Mouse (Mus musculus): ENCODE data around the gene Fuca2. TPM values are rescaled to one million over a fixed set of nuclear protein-coding genes. Genes with fewer than 3 reads are reported as not detected.
"Not testable (repeated sequence)": the region's sequence is repeated elsewhere in the genome, so short reads cannot be mapped to it uniquely, and the experiment has no call there.

Fuca2 gene
- polyA plus RNA-seq, 1 experiment from 2014 or later = 75.7 TPM

GRCm38 (mm10) chr10:13479341-13479740 lies 20.0 kb upstream of the Fuca2 start:
- Histone ChIP-seq H3K27ac (no peak overlapping the region), H3K27me3 (replicated peaks) (no peaks in the 10 kb centered on the region), H3K4me3 (replicated peaks) (no peak overlapping the region), H3K9ac (no peak overlapping the region), H3K36me3 (no peaks in the 10 kb centered on the region), H3K4me1 (peaks cover 5% of the 10 kb centered on the region; the same call in 1 of the 2 replicates), H3K4me2 (no peak overlapping the region), H3K9me3 (no peaks in the 10 kb centered on the region)
- no peak for ATAC-seq (ENCODE audit: insufficient read depth, low FRiP score, low read depth)
- WGBS = 76% methylated on average over 6 of the region's 6 CpGs

GRCm38 (mm10) chr10:13485958-13486357 lies 13.4 kb upstream of the Fuca2 start:
- Histone ChIP-seq H3K9ac (no peak overlapping the region), H3K27ac (no peak overlapping the region), H3K4me1 (no peaks in the 10 kb centered on the region), H3K4me3 (replicated peaks) (no peak overlapping the region), H3K36me3 (no peaks in the 10 kb centered on the region), H3K4me2 (no peak overlapping the region), H3K9me3 (no peaks in the 10 kb centered on the region), H3K27me3 (replicated peaks) (no peaks in the 10 kb centered on the region)
- ATAC-seq (ENCODE audit: insufficient read depth, low FRiP score, low read depth) = no peak
- WGBS = 63% methylated on average over 4 of the region's 4 CpGs

GRCm38 (mm10) chr10:13489671-13490070 lies 9.7 kb upstream of the Fuca2 start:
- Histone ChIP-seq H3K4me1 (no peaks in the 10 kb centered on the region), H3K27ac (no peak overlapping the region), H3K9ac (no peak overlapping the region), H3K4me3 (replicated peaks) (no peak overlapping the region), H3K27me3 (replicated peaks) (no peaks in the 10 kb centered on the region), H3K9me3 (no peaks in the 10 kb centered on the region), H3K4me2 (no peak overlapping the region), H3K36me3 (no peaks in the 10 kb centered on the region)
- ATAC-seq (ENCODE audit: insufficient read depth, low FRiP score, low read depth) = no peak
- 72% methylated on average over 6 of the region's 6 CpGs for WGBS

- H3K9me3 ChIP-seq = no peaks in the 10 kb centered on the region
- no peak overlapping the region for H3K27ac ChIP-seq
- no peaks in the 10 kb centered on the region for H3K36me3 ChIP-seq
- no peak overlapping the region for H3K9ac ChIP-seq
- 89% methylated on average over 9 of the region's 9 CpGs for WGBS
- no peaks in the 10 kb centered on the region for H3K27me3 ChIP-seq (replicated peaks)
- H3K4me1 ChIP-seq = no peaks in the 10 kb centered on the region
- no peak overlapping the region for H3K4me3 ChIP-seq (replicated peaks)
- no peak for ATAC-seq (ENCODE audit: insufficient read depth, low FRiP score, low read depth)
- H3K4me2 ChIP-seq = no peak overlapping the region
Observed at GRCm38 (mm10) chr10:13493978-13494686, 5.2 kb upstream of the Fuca2 start.

GRCm38 (mm10) chr10:13496315-13496714 lies 3.0 kb upstream of the Fuca2 start:
- H3K4me2 ChIP-seq = no peak overlapping the region
- H3K4me1 ChIP-seq = no peaks in the 10 kb centered on the region; the same call in 1 of the 2 replicates
- H3K36me3 ChIP-seq = no peaks in the 10 kb centered on the region
- H3K27me3 ChIP-seq (replicated peaks) = no peaks in the 10 kb centered on the region
- ATAC-seq (ENCODE audit: insufficient read depth, low FRiP score, low read depth) = no peak
- H3K27ac ChIP-seq = no peak overlapping the region
- H3K9me3 ChIP-seq = no peaks in the 10 kb centered on the region
- H3K4me3 ChIP-seq (replicated peaks) = no peak overlapping the region
- WGBS = 82% methylated on average over 3 of the region's 3 CpGs
- no peak overlapping the region for H3K9ac ChIP-seq

- no peaks in the 10 kb centered on the region; the same call in 1 of the 2 replicates for H3K4me1 ChIP-seq
- H3K9ac ChIP-seq = peak overlapping the region; percentile 42; the same call in 1 of the 2 replicates
- H3K27ac ChIP-seq = peak overlapping the region; percentile 51
- ATAC-seq (ENCODE audit: insufficient read depth, low FRiP score, low read depth) = no peak
- H3K4me2 ChIP-seq = peak overlapping the region; percentile 80
- peak overlapping the region; percentile 61 for H3K4me3 ChIP-seq (replicated peaks)
- WGBS = 41% methylated on average over 9 of the region's 9 CpGs
- no peaks in the 10 kb centered on the region for H3K9me3 ChIP-seq
- H3K36me3 ChIP-seq = 0 out of 2 replicates have a peak, but pooled peaks cover 10% of the 10 kb centered on the region
- H3K27me3 ChIP-seq (replicated peaks) = no peaks in the 10 kb centered on the region
Observed at GRCm38 (mm10) chr10:13500473-13500872, 1.1 kb downstream of the Fuca2 start.

GRCm38 (mm10) chr10:13500938-13501496 lies 1.7 kb downstream of the Fuca2 start:
- peak; percentile 94 for ATAC-seq (ENCODE audit: insufficient read depth, low FRiP score, low read depth)

GRCm38 (mm10) chr10:13501533-13501932 lies 2.2 kb downstream of the Fuca2 start:
- ATAC-seq (ENCODE audit: insufficient read depth, low FRiP score, low read depth) = not testable (repeated sequence)

More at GRCm38 (mm10) chr10:13500938-13501496, 1.7 kb downstream of the Fuca2 start:
- Histone ChIP-seq H3K36me3 (0 out of 2 replicates have a peak, but pooled peaks cover 11% of the 10 kb centered on the region), H3K4me2 (peak overlapping the region; percentile 80), H3K4me3 (replicated peaks) (peak overlapping the region; percentile 61), H3K4me1 (no peaks in the 10 kb centered on the region; the same call in 1 of the 2 replicates), H3K27me3 (replicated peaks) (no peaks in the 10 kb centered on the region), H3K9me3 (no peaks in the 10 kb centered on the region), H3K9ac (peak overlapping the region; percentile 42), H3K27ac (peak overlapping the region; percentile 51)
- 1% methylated on average over 30 of the region's 30 CpGs for whole genome bisulfite sequencing

GRCm38 (mm10) chr10:13502371-13502770 lies 3.0 kb downstream of the Fuca2 start:
- H3K9ac ChIP-seq = no peak overlapping the region
- no peak overlapping the region for H3K27ac ChIP-seq
- 81% methylated on average over 8 of the region's 8 CpGs for WGBS
- no peak overlapping the region for H3K4me3 ChIP-seq (replicated peaks)
- H3K4me1 ChIP-seq = no peaks in the 10 kb centered on the region; the same call in 1 of the 2 replicates
- H3K27me3 ChIP-seq (replicated peaks) = no peaks in the 10 kb centered on the region
- no peaks in the 10 kb centered on the region for H3K9me3 ChIP-seq
- peak; percentile 59; the same call in 1 of the 2 replicates for ATAC-seq (ENCODE audit: insufficient read depth, low FRiP score, low read depth)
- H3K36me3 ChIP-seq = 0 out of 2 replicates have a peak, but pooled peaks cover 11% of the 10 kb centered on the region
- H3K4me2 ChIP-seq = peak overlapping the region; percentile 80; the same call in 1 of the 2 replicates

More at GRCm38 (mm10) chr10:13501533-13501932, 2.2 kb downstream of the Fuca2 start:
- Histone ChIP-seq H3K9ac (peak overlapping the region; percentile 42; the same call in 1 of the 2 replicates), H3K36me3 (0 out of 2 replicates have a peak, but pooled peaks cover 11% of the 10 kb centered on the region), H3K4me3 (replicated peaks) (peak overlapping the region; percentile 61), H3K4me2 (peak overlapping the region; percentile 80)
- H3K4me1 ChIP-seq; H3K27me3 ChIP-seq (replicated peaks); H3K9me3 ChIP-seq; H3K27ac ChIP-seq: not testable (repeated sequence)
- WGBS = 48% methylated on average over 4 of the region's 4 CpGs

- H3K9me3 ChIP-seq = no peaks in the 10 kb centered on the region
- WGBS = 62% methylated on average over 4 of the region's 4 CpGs
- H3K4me3 ChIP-seq (replicated peaks) = no peak overlapping the region
- no peak overlapping the region for H3K27ac ChIP-seq
- no peaks in the 10 kb centered on the region for H3K4me1 ChIP-seq
- no peaks in the 10 kb centered on the region for H3K27me3 ChIP-seq (replicated peaks)
- H3K9ac ChIP-seq = no peak overlapping the region
- no peak for ATAC-seq (ENCODE audit: insufficient read depth, low FRiP score, low read depth)
- H3K4me2 ChIP-seq = no peak overlapping the region
- H3K36me3 ChIP-seq = 0 out of 2 replicates have a peak, but pooled peaks cover 2% of the 10 kb centered on the region
Observed at GRCm38 (mm10) chr10:13521857-13522256, 22.5 kb downstream of the Fuca2 start.

- Histone ChIP-seq H3K36me3 (0 out of 2 replicates have a peak, but pooled peaks cover 5% of the 10 kb centered on the region), H3K4me3 (replicated peaks) (no peak overlapping the region), H3K4me1 (no peaks in the 10 kb centered on the region), H3K9me3 (no peaks in the 10 kb centered on the region), H3K4me2 (no peak overlapping the region), H3K9ac (no peak overlapping the region), H3K27me3 (replicated peaks) (no peaks in the 10 kb centered on the region), H3K27ac (no peak overlapping the region)
- WGBS = 61% methylated on average over 4 of the region's 4 CpGs
- no peak for ATAC-seq (ENCODE audit: insufficient read depth, low FRiP score, low read depth)
Observed at GRCm38 (mm10) chr10:13528155-13528554, 28.8 kb downstream of the Fuca2 start.

GRCm38 (mm10) chr10:13534751-13535150 lies 35.4 kb downstream of the Fuca2 start:
- Histone ChIP-seq H3K9ac (no peak overlapping the region), H3K4me1 (no peaks in the 10 kb centered on the region), H3K4me3 (replicated peaks) (no peak overlapping the region), H3K36me3 (peaks cover 11% of the 10 kb centered on the region), H3K27ac (no peak overlapping the region), H3K27me3 (replicated peaks) (no peaks in the 10 kb centered on the region), H3K4me2 (no peak overlapping the region), H3K9me3 (no peaks in the 10 kb centered on the region)
- 80% methylated on average over 3 of the region's 3 CpGs for WGBS
- ATAC-seq (ENCODE audit: insufficient read depth, low FRiP score, low read depth) = no peak
